Mouse (Mus musculus) forebrain, embryonic 14.5 days (tissue): ENCODE data around the gene Opn1sw. TPM values are rescaled to one million over a fixed set of nuclear protein-coding genes. Genes with fewer than 3 reads are reported as not detected.
"Not testable (repeated sequence)": the region's sequence is repeated elsewhere in the genome, so short reads cannot be mapped to it uniquely, and the experiment has no call there.

Experiments
- ATAC-seq: fragments of 200-750 bp; cut with Nextera tagmentation; 2 replicates; pipeline ENCODE4 v1.8.0; 2017; ENCODE audit warnings: mild to moderate bottlenecking, moderate library complexity
- DNase-seq: peaks from one replicate; pipeline ENCODE4 v3.0.0-alpha.2; 2015; ENCODE audit warnings: low spot score
- H3K27ac ChIP-seq: fragments of 300-500 bp; sonication (generic); 2 replicates; pipeline ENCODE4 v1.5.1; 2014; ENCODE audit warnings: low read depth, mild to moderate bottlenecking, control low read depth, low read length, moderate library complexity
- H3K27me3 ChIP-seq: fragments of 300-500 bp; sonication (generic); replicated peaks from 2 replicates; pipeline ENCODE4 v1.6.1; 2014; ENCODE audit warnings: low read length, control low read depth, mixed read lengths; ENCODE audit not compliant: control insufficient read depth, insufficient read depth
- H3K36me3 ChIP-seq: fragments of 300-500 bp; sonication (generic); 2 replicates; pipeline ENCODE4 v1.6.1; 2014; ENCODE audit warnings: low read length, control low read depth; ENCODE audit not compliant: control insufficient read depth, insufficient read depth
- H3K4me1 ChIP-seq: fragments of 300-500 bp; sonication (generic); 2 replicates; pipeline ENCODE4 v1.6.1; 2014; ENCODE audit warnings: antibody characterized with exemption, low read length, control low read depth; ENCODE audit not compliant: control insufficient read depth, insufficient read depth
- H3K4me2 ChIP-seq: fragments of 300-500 bp; sonication (generic); 2 replicates; pipeline ENCODE4 v1.6.1; 2014; ENCODE audit warnings: mild to moderate bottlenecking, control low read depth, low read length
- H3K4me3 ChIP-seq: fragments of 300-500 bp; sonication (generic); 2 replicates; pipeline ENCODE4 v1.5.1; 2014; ENCODE audit warnings: low read depth, low read length, control low read depth
- H3K9ac ChIP-seq: fragments of 300-500 bp; sonication (generic); 2 replicates; pipeline ENCODE4 v1.6.1; 2014; ENCODE audit warnings: mild to moderate bottlenecking, low read length, control low read depth, moderate library complexity
- H3K9me3 ChIP-seq: fragments of 300-500 bp; sonication (generic); replicated peaks from 2 replicates; pipeline ENCODE4 v1.6.1; 2016; ENCODE audit warnings: low read length, control low read depth, mixed read lengths; ENCODE audit not compliant: control insufficient read depth
- WGBS: fragments of 180-500 bp; shearing (Covaris S2); extraction: QIAGEN DNeasy Blood & Tissue Kit; methylation state at CpG from one replicate; pipeline ENCODE4 v1.1.7; 2014; 5-methylcytosine and 5-hydroxymethylcytosine counted together
- polyA plus RNA-seq: library from polyadenylated mRNA; unstranded; fragments of >200 nt; fragmentation: Nextera tagmentation; extraction: Ambion mirVana; gene quantifications from 2 replicates; pipeline ENCODE4 v1.2.1, GENCODE M21; 2014

Gene Opn1sw
- polyA plus RNA-seq, 1 experiment from 2014 or later = 0.33 TPM

DNA sequence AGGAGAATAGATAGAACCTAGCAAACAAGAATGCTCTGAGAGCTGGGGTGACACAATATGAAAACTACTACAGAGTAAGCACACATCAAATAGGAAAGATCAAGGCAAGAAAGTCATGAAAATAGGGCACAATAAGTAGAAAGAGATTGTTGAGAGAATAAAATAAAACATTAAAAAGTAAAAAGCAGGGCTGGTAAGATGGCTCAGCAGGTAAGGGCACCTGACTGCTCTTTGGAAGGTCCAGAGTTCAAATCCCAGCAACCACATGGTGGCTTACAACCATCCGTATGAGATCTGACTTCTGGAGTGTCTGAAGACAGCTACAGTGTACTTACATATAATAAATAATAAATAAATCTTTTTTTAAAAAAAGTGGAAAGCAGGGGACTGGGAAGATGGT lies 2.2 kb upstream of the Opn1sw start:
- H3K27ac ChIP-seq, H3K9ac ChIP-seq, DNase-seq, H3K4me2 ChIP-seq, H3K4me3 ChIP-seq, ATAC-seq, H3K9me3 ChIP-seq, H3K36me3 ChIP-seq, H3K27me3 ChIP-seq: not testable (repeated sequence)
- peaks cover 13% of the 10 kb centered on the region; the same call in 1 of the 2 replicates for H3K4me1 ChIP-seq
- WGBS = 78% methylated on average over 1 of the region's 1 CpGs

DNA sequence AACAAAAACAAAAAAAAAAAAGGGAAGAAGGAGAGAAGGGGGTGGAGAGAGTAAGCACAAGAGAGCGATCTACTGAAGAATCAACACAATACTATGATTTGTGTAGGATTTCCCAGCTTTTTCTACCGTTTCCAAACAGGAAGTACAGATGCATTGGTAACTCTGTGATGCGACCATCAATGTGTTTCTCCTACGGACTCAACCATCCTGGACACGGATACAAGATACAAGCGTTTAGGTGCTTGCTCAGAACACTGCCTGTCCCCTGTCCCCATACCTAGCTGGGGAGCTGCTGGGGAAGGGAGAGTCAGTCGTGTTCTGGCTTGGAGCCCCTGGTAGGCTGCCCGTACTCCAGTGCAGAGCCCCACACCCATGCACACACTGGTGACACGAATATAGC lies 1.2 kb upstream of the Opn1sw start:
- no peak overlapping the region for H3K4me3 ChIP-seq
- no peak overlapping the region for H3K9ac ChIP-seq
- H3K4me2 ChIP-seq = no peak overlapping the region
- H3K9me3 ChIP-seq = no peaks in the 10 kb centered on the region
- H3K27me3 ChIP-seq = no peaks in the 10 kb centered on the region
- DNase-seq (no peak), ATAC-seq (no peak)
- H3K4me1 ChIP-seq = peaks cover 13% of the 10 kb centered on the region; the same call in 1 of the 2 replicates
- WGBS = 59% methylated on average over 9 of the region's 9 CpGs
- H3K36me3 ChIP-seq = no peaks in the 10 kb centered on the region
- no peak overlapping the region for H3K27ac ChIP-seq

DNA sequence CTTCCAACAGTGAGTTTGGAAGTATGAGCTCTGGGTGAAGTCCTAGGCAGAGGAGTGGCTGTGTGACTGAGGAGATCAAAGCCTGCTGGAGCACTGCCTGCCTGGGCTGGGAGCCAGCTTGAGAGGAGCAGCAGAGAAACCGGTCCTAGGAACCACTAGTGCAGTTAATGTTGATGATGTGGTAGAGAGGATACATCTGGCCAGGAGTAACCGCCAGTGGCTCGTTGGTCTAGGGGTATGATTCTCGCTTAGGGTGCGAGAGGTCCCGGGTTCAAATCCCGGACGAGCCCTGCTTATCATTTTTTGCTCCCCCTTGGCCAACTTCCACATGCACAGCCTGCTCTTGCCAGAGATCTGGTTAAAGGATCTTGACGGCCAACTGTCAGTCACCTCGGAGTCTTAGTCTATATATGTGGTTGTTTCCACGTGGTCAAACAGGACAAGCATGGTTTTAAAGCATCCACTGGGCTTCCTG lies 375 bp upstream of the Opn1sw start:
- peak; percentile 88 for ATAC-seq
- WGBS = 17% methylated on average over 11 of the region's 11 CpGs
- DNase-seq = peak; percentile 84
- no peak overlapping the region for H3K4me3 ChIP-seq
- no peak overlapping the region for H3K9ac ChIP-seq
- no peaks in the 10 kb centered on the region for H3K27me3 ChIP-seq
- H3K4me1 ChIP-seq = peaks cover 13% of the 10 kb centered on the region; the same call in 1 of the 2 replicates
- H3K36me3 ChIP-seq = no peaks in the 10 kb centered on the region
- H3K9me3 ChIP-seq = no peaks in the 10 kb centered on the region
- H3K27ac ChIP-seq = no peak overlapping the region
- peak overlapping the region; percentile 34; the same call in 1 of the 2 replicates for H3K4me2 ChIP-seq

DNA sequence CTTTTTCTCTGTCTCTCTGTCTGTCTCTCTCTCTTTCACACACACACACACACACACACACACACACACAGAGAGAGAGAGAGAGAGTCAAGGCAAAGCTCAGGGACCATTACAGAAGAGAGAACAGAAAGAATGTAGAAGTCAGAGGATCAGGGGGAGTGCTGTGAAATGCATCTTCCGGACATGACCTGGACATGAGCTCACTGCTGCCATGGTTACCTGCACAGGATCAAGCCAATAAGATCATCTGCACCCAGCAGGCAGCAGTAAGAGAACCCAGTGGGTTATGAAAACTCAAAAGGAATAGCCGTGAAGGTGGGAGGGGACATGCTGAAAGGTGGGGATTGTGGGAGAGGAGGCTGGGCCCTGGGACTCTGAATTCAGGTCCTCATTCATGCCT lies 5.8 kb downstream of the Opn1sw start:
- H3K27me3 ChIP-seq = no peaks in the 10 kb centered on the region
- 42% methylated on average over 2 of the region's 2 CpGs for WGBS
- ATAC-seq = no peak

DNA sequence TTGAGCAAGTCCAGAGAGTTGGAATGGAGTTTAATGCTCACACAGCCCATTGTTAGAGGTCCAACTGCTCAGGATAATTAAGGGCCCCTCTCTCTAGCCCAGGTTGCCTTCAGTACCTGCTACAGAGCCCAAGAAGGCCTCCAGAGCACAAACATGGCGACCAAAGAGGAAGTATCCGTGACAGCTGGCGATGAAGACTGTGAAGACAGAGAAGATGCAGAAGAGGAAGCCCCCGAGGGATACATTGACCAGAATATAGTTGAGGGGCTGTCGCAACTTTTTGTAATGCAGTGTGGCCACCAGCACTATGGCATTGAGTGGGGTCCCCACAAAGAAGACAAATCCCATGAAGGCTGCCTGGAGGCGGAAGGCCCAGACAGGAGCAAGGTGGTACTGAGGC lies 8.3 kb downstream of the Opn1sw start:
- 94% methylated on average over 6 of the region's 6 CpGs for WGBS
- Histone ChIP-seq H3K9me3 (no peaks in the 10 kb centered on the region), H3K4me3 (no peak overlapping the region), H3K27me3 (no peaks in the 10 kb centered on the region), H3K4me2 (no peak overlapping the region), H3K9ac (no peak overlapping the region), H3K36me3 (peaks cover 27% of the 10 kb centered on the region), H3K27ac (no peak overlapping the region), H3K4me1 (no peaks in the 10 kb centered on the region)
- ATAC-seq = no peak
- DNase-seq = no peak

More for the DNA sequence above, 5.8 kb downstream of the Opn1sw start:
- H3K4me1 ChIP-seq = 0 out of 2 replicates have a peak, but pooled peaks cover under 1% of the 10 kb centered on the region
- H3K4me2 ChIP-seq = no peak overlapping the region
- no peak overlapping the region for H3K4me3 ChIP-seq
- peaks cover 3% of the 10 kb centered on the region; the same call in 1 of the 2 replicates for H3K36me3 ChIP-seq
- H3K9ac ChIP-seq = no peak overlapping the region
- no peak for DNase-seq
- no peaks in the 10 kb centered on the region for H3K9me3 ChIP-seq
- H3K27ac ChIP-seq = no peak overlapping the region

DNA sequence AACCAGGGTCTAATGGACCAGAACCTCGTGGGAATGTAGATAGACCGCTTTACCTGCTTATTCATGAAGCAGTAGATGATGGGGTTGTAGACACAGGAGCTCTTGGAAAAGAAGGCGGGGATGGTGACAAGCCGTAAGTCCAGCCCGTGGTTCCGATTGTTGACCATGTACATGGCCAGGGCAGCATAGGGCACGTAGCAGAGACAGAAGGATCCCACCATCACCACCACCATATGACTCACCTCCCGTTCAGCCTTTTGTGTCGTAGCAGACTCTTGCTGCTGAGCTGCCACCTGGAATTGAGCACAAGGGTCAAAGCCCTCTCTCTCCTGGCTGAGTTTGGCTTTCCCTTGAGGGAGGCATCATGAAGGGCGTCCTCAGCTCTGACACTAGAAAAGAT lies 9.6 kb downstream of the Opn1sw start:
- Histone ChIP-seq H3K4me1 (no peaks in the 10 kb centered on the region), H3K27me3 (no peaks in the 10 kb centered on the region), H3K4me2 (no peak overlapping the region), H3K4me3 (no peak overlapping the region), H3K9ac (no peak overlapping the region), H3K36me3 (peaks cover 39% of the 10 kb centered on the region), H3K27ac (no peak overlapping the region), H3K9me3 (no peaks in the 10 kb centered on the region)
- DNase-seq (no peak), ATAC-seq (no peak)
- 97% methylated on average over 10 of the region's 10 CpGs for WGBS

DNA sequence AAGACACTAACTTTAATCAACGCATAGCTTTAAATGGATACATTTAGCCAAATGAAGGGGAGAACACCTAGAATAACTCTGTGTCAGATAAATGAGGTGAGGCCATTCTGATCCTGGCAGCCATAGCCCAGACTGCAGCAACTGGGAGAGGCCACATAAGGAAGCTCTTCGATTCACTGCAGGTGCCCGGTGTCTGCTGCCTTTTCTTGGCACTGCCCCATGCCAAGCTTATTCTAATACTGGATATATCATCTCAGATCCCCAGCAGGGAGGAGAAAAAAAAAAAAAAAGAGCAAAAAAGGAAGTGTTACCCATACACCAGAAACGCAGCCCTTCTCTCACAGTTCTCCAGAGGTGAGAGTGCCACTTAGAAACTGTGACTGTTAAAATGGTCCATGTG lies 10.9 kb downstream of the Opn1sw start:
- no peak overlapping the region for H3K27ac ChIP-seq
- H3K9ac ChIP-seq = no peak overlapping the region
- H3K4me3 ChIP-seq = no peak overlapping the region
- DNase-seq = no peak
- no peak for ATAC-seq
- no peaks in the 10 kb centered on the region for H3K4me1 ChIP-seq
- H3K27me3 ChIP-seq = no peaks in the 10 kb centered on the region
- 91% methylated on average over 4 of the region's 4 CpGs for WGBS
- no peak overlapping the region for H3K4me2 ChIP-seq
- H3K9me3 ChIP-seq = no peaks in the 10 kb centered on the region
- peaks cover 51% of the 10 kb centered on the region for H3K36me3 ChIP-seq

DNA sequence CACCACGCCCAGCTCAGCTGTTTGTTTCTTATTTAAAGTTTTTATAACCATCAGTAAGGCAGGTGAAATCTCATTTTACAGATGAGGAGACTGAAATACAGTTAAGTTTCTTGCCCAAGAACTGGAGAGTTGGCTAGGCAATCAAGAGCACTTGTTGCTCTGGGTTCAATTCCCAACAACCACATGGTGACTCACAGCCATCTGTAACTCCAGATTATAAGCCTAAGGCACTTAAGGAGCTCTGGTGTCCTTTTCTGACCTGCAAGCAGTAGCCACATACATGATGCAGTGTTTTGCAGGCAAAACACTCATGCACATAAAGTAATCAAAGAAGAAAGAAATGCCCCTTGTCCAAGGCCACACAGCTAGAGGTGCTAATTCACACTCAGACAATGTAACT lies 23.0 kb downstream of the Opn1sw start:
- peaks cover 4% of the 10 kb centered on the region; the same call in 1 of the 2 replicates for H3K4me1 ChIP-seq
- no peak overlapping the region for H3K4me3 ChIP-seq
- H3K9ac ChIP-seq = no peak overlapping the region
- no peak for DNase-seq
- no peak for ATAC-seq
- 85% methylated on average over 1 of the region's 1 CpGs for WGBS
- no peak overlapping the region for H3K27ac ChIP-seq
- no peak overlapping the region for H3K4me2 ChIP-seq
- H3K27me3 ChIP-seq = no peaks in the 10 kb centered on the region
- no peaks in the 10 kb centered on the region for H3K9me3 ChIP-seq
- peaks cover 35% of the 10 kb centered on the region for H3K36me3 ChIP-seq

DNA sequence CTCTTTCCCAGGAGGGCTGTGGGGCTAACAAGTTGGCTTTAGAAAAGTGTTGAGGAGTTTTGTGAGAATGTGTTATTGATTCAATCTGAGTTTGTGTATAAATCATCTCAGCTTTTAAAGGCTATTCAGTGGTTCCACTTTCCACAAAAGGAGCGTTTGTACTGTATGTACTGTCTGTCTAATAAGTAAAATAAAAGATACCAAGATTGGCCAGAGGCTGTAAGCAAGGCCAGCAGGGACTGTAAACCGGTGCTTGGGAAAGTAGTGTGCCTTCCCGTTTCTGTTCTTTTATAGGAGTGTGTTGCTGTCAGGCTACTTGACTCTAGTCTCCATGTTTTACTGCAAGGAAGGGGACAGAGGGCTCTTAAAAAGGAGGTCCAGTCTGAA lies 25.1 kb downstream of the Opn1sw start:
- Histone ChIP-seq H3K4me1 (peaks cover 4% of the 10 kb centered on the region; the same call in 1 of the 2 replicates), H3K9me3 (no peaks in the 10 kb centered on the region), H3K4me2 (no peak overlapping the region), H3K4me3 (no peak overlapping the region), H3K27ac (peak overlapping the region; percentile 65), H3K36me3 (peaks cover 32% of the 10 kb centered on the region), H3K9ac (no peak overlapping the region), H3K27me3 (no peaks in the 10 kb centered on the region)
- DNase-seq (no peak), ATAC-seq (peak; percentile 74)
- WGBS = 44% methylated on average over 3 of the region's 3 CpGs
